Mouse (Mus musculus) gastrocnemius, postnatal 36 days (tissue): ENCODE measurements around the gene Gm2026. TPM values are rescaled to one million over a fixed set of nuclear protein-coding genes. Genes with fewer than 3 reads are reported as not detected.
"Not testable (repeated sequence)": the region's sequence is repeated elsewhere in the genome, so short reads cannot be mapped to it uniquely, and the experiment has no call there.

Experiments used
- DNase-seq, 2 experiments: peaks; one replicate each; pipeline ENCODE4 v3.0.0; 2022
- intact Hi-C: fragments of 180-260 bp; cut with DNase I; formaldehyde crosslinking; loops from one replicate; pipeline ENCODE4 v1.15.1; 2025
- long read RNA-seq, 2 experiments: library from polyadenylated mRNA; stranded (forward); transcript quantifications; one replicate each; pipeline ENCODE4 v2.0.0; 2021
- total RNA-seq, 2 experiments: library from RNA; stranded (reverse); gene quantifications; 2 replicates each; pipeline ENCODE4 v1.2.3; 2021

The Gm2026 gene
- total RNA-seq: 10 to 100 TPM; 17.0 to 20.5 TPM
- long read RNA-seq, experiment 1, partial matches to known transcripts: 0 of 4 reads
- long read RNA-seq, experiment 1, other reads (novel, unspliced or antisense): 3 of 4 reads
- long read RNA-seq, experiment 2, partial matches to known transcripts: 0 of 4 reads
- long read RNA-seq, experiment 2, other reads (novel, unspliced or antisense): 3 of 4 reads

DNA sequence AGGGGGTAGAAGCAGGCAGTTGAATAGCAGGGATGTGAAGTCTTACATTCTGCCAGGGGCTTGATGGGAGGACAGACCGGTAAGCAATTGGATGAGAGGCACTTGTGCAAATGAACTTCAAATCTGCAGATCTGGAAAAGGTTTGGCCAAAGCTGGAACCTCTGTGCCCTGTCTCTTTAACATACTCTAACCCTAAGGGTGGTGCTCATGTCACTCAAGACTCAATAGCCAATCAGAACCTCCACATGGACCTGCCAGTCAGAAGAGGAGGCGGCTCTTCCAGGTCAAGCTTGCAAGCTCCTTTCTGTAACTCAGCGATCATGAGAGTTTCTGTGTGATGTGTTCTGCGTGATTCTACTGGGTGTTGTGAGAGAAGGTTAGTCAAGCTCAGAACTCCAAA, at the start of gene Gm2026:
Gm2026 (plus strand) TSS at position 301 of the 400 bp plus-strand sequence.
- DNase-seq, intact Hi-C loops: not testable (repeated sequence)

DNA sequence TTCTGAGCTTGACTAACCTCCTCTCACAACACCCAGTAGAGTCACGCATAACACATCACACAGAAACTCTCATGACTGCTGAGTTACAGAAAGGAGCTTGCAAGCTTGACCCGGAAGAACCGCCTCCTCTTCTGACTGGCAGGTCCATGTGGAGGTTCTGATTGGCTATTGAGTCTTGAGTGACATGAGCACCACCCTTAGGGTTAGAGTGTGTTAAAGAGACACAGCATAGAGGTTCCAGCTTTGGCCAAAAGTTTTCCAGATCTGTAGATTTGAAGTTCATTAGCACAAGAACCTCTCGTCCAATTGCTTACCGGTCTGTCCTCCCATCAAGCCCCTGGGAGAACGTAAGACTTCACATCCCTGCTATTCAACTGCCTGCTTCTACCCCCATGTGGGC, 34.1 kb upstream of the Gm2026 start, which contains the start of gene Zfp966:
Zfp966 (minus strand) TSS at position 101 of the 400 bp plus-strand sequence.
- intact Hi-C loops, DNase-seq: not testable (repeated sequence)

Other genes starting within 250 kb of the Gm2026 start
- not detected for gene Gm2007, start 223.8 kb upstream of the Gm2026 start, total RNA-seq
- 1 to 10 TPM in 1 of 2 experiments, under 1 TPM in 1; 0.72 to 6.1 TPM for gene Gm14288, start 164.2 kb upstream of the Gm2026 start, total RNA-seq
- 1 to 10 TPM; 7.8 to 8.5 TPM for gene Gm6710, start 96.1 kb upstream of the Gm2026 start, total RNA-seq
- gene Zfp966, start 34.2 kb upstream of the Gm2026 start, total RNA-seq: 1 to 10 TPM; 4.0 to 5.1 TPM
- gene Gm2004, start 184.5 kb downstream of the Gm2026 start, total RNA-seq: 1 to 10 TPM; 3.8 to 4.7 TPM